Mouse (Mus musculus): ENCODE results near the gene Gys1. TPM values are rescaled to one million over a fixed set of nuclear protein-coding genes. Genes with fewer than 3 reads are reported as not detected.
"Not testable (repeated sequence)": the region's sequence is repeated elsewhere in the genome, so short reads cannot be mapped to it uniquely, and the experiment has no call there.

Gene Gys1
- polyA plus RNA-seq, 1 experiment from 2014 or later: 47.3 TPM

GRCm38 (mm10) chr7:45466283-45467089, 31.8 kb downstream of the Gys1 start, which contains the start of gene Bax:
Bax (minus strand) TSS chr7:45466898.
- peak within 1 kb of the TSS; percentile 82 for H3K4me3 ChIP-seq (replicated peaks; ENCODE audit: low read length)
- H3K9ac ChIP-seq (ENCODE audit: low read length): peak within 1 kb of the TSS; percentile 88
- no peaks in the 10 kb centered on the region for H3K9me3 ChIP-seq (replicated peaks; ENCODE audit: control insufficient read depth, low read length)
- peak within 1 kb of the TSS; percentile 86 for H3K4me2 ChIP-seq (ENCODE audit: low read depth, low read length)
- H3K27ac ChIP-seq (ENCODE audit: low read length): peak within 1 kb of the TSS; percentile 4
- peaks cover 14% of the 10 kb centered on the region for H3K4me1 ChIP-seq (ENCODE audit: control insufficient read depth, insufficient read depth, low read length)
- peak; percentile 82 for ATAC-seq (ENCODE audit: insufficient read depth, low FRiP score)
- H3K27me3 ChIP-seq (ENCODE audit: control insufficient read depth, insufficient read depth, low read length): no peaks in the 10 kb centered on the region
- WGBS: under 1% methylated on average over 57 of the region's 58 CpGs
- peaks cover 5% of the 10 kb centered on the region; the same call in 1 of the 2 replicates for H3K36me3 ChIP-seq (ENCODE audit: control insufficient read depth, insufficient read depth, low read length)

GRCm38 (mm10) chr7:45467090-45467670, 32.5 kb downstream of the Gys1 start:
- peak; percentile 12; the same call in 1 of the 2 replicates for ATAC-seq (ENCODE audit: insufficient read depth, low FRiP score)
- peaks cover 5% of the 10 kb centered on the region; the same call in 1 of the 2 replicates for H3K36me3 ChIP-seq (ENCODE audit: control insufficient read depth, insufficient read depth, low read length)
- H3K27me3 ChIP-seq (ENCODE audit: control insufficient read depth, insufficient read depth, low read length): no peaks in the 10 kb centered on the region
- peak overlapping the region; percentile 82 for H3K4me3 ChIP-seq (replicated peaks; ENCODE audit: low read length)
- H3K4me2 ChIP-seq (ENCODE audit: low read depth, low read length): peak overlapping the region; percentile 86
- peak overlapping the region; percentile 46 for H3K9ac ChIP-seq (ENCODE audit: low read length)
- no peak overlapping the region for H3K27ac ChIP-seq (ENCODE audit: low read length)
- WGBS: 30% methylated on average over 7 of the region's 7 CpGs
- H3K4me1 ChIP-seq (ENCODE audit: control insufficient read depth, insufficient read depth, low read length): peaks cover 9% of the 10 kb centered on the region
- no peaks in the 10 kb centered on the region for H3K9me3 ChIP-seq (replicated peaks; ENCODE audit: control insufficient read depth, low read length)

GRCm38 (mm10) chr7:45470869-45471268, 36.2 kb downstream of the Gys1 start:
- Histone ChIP-seq H3K4me3 (replicated peaks; ENCODE audit: low read length) (no peak overlapping the region), H3K9me3 (replicated peaks; ENCODE audit: control insufficient read depth, low read length) (no peaks in the 10 kb centered on the region), H3K9ac (ENCODE audit: low read length) (no peak overlapping the region), H3K4me1 (ENCODE audit: control insufficient read depth, insufficient read depth, low read length) (peaks cover 7% of the 10 kb centered on the region), H3K27me3 (ENCODE audit: control insufficient read depth, insufficient read depth, low read length) (no peaks in the 10 kb centered on the region), H3K27ac (ENCODE audit: low read length) (no peak overlapping the region), H3K4me2 (ENCODE audit: low read depth, low read length) (no peak overlapping the region), H3K36me3 (ENCODE audit: control insufficient read depth, insufficient read depth, low read length) (no peaks in the 10 kb centered on the region)
- WGBS: 6% methylated on average over 3 of the region's 3 CpGs
- no peak for ATAC-seq (ENCODE audit: insufficient read depth, low FRiP score)

GRCm38 (mm10) chr7:45475291-45475969, 40.8 kb downstream of the Gys1 start:
- H3K36me3 ChIP-seq (ENCODE audit: control insufficient read depth, insufficient read depth, low read length): no peaks in the 10 kb centered on the region

GRCm38 (mm10) chr7:45476453-45476852, 41.8 kb downstream of the Gys1 start:
- Histone ChIP-seq H3K9ac (ENCODE audit: low read length) (no peak overlapping the region), H3K4me1 (ENCODE audit: control insufficient read depth, insufficient read depth, low read length) (0 out of 2 replicates have a peak, but pooled peaks cover 2% of the 10 kb centered on the region), H3K27me3 (ENCODE audit: control insufficient read depth, insufficient read depth, low read length) (no peaks in the 10 kb centered on the region), H3K36me3 (ENCODE audit: control insufficient read depth, insufficient read depth, low read length) (no peaks in the 10 kb centered on the region), H3K4me2 (ENCODE audit: low read depth, low read length) (no peak overlapping the region), H3K27ac (ENCODE audit: low read length) (no peak overlapping the region), H3K9me3 (replicated peaks; ENCODE audit: control insufficient read depth, low read length) (no peaks in the 10 kb centered on the region), H3K4me3 (replicated peaks; ENCODE audit: low read length) (no peak overlapping the region)
- ATAC-seq (ENCODE audit: insufficient read depth, low FRiP score): no peak
- WGBS: 47% methylated on average over 1 of the region's 1 CpGs

More at GRCm38 (mm10) chr7:45475291-45475969, 40.8 kb downstream of the Gys1 start:
- Histone ChIP-seq H3K4me2 (ENCODE audit: low read depth, low read length) (peak overlapping the region; percentile 52), H3K9ac (ENCODE audit: low read length) (peak overlapping the region; percentile 68), H3K4me3 (replicated peaks; ENCODE audit: low read length) (peak overlapping the region; percentile 33), H3K27me3 (ENCODE audit: control insufficient read depth, insufficient read depth, low read length) (no peaks in the 10 kb centered on the region), H3K9me3 (replicated peaks; ENCODE audit: control insufficient read depth, low read length) (no peaks in the 10 kb centered on the region), H3K27ac (ENCODE audit: low read length) (no peak overlapping the region), H3K4me1 (ENCODE audit: control insufficient read depth, insufficient read depth, low read length) (0 out of 2 replicates have a peak, but pooled peaks cover 2% of the 10 kb centered on the region)
- ATAC-seq (ENCODE audit: insufficient read depth, low FRiP score): peak; percentile 61
- 57% methylated on average over 16 of the region's 16 CpGs for WGBS

GRCm38 (mm10) chr7:45477003-45477402, 42.4 kb downstream of the Gys1 start:
- ATAC-seq (ENCODE audit: insufficient read depth, low FRiP score): no peak
- 0 out of 2 replicates have a peak, but pooled peaks cover 2% of the 10 kb centered on the region for H3K4me1 ChIP-seq (ENCODE audit: control insufficient read depth, insufficient read depth, low read length)
- H3K36me3 ChIP-seq (ENCODE audit: control insufficient read depth, insufficient read depth, low read length): no peaks in the 10 kb centered on the region
- H3K4me2 ChIP-seq (ENCODE audit: low read depth, low read length): no peak overlapping the region
- no peak overlapping the region for H3K4me3 ChIP-seq (replicated peaks; ENCODE audit: low read length)
- no peaks in the 10 kb centered on the region for H3K27me3 ChIP-seq (ENCODE audit: control insufficient read depth, insufficient read depth, low read length)
- no peaks in the 10 kb centered on the region for H3K9me3 ChIP-seq (replicated peaks; ENCODE audit: control insufficient read depth, low read length)
- whole genome bisulfite sequencing: 6% methylated on average over 3 of the region's 3 CpGs
- no peak overlapping the region for H3K9ac ChIP-seq (ENCODE audit: low read length)
- no peak overlapping the region for H3K27ac ChIP-seq (ENCODE audit: low read length)

- Histone ChIP-seq H3K9ac (ENCODE audit: low read length) (no peak overlapping the region), H3K4me1 (ENCODE audit: control insufficient read depth, insufficient read depth, low read length) (0 out of 2 replicates have a peak, but pooled peaks cover 2% of the 10 kb centered on the region), H3K36me3 (ENCODE audit: control insufficient read depth, insufficient read depth, low read length) (no peaks in the 10 kb centered on the region), H3K4me3 (replicated peaks; ENCODE audit: low read length) (no peak overlapping the region), H3K4me2 (ENCODE audit: low read depth, low read length) (no peak overlapping the region), H3K9me3 (replicated peaks; ENCODE audit: control insufficient read depth, low read length) (no peaks in the 10 kb centered on the region), H3K27me3 (ENCODE audit: control insufficient read depth, insufficient read depth, low read length) (no peaks in the 10 kb centered on the region), H3K27ac (ENCODE audit: low read length) (no peak overlapping the region)
- ATAC-seq (ENCODE audit: insufficient read depth, low FRiP score): no peak
- WGBS: 93% methylated on average over 7 of the region's 7 CpGs
Measured at GRCm38 (mm10) chr7:45478774-45479173, 44.1 kb downstream of the Gys1 start.

GRCm38 (mm10) chr7:45480310-45480709, 45.7 kb downstream of the Gys1 start:
- not testable (repeated sequence) for H3K4me1 ChIP-seq (ENCODE audit: control insufficient read depth, insufficient read depth, low read length); H3K27me3 ChIP-seq (ENCODE audit: control insufficient read depth, insufficient read depth, low read length); H3K36me3 ChIP-seq (ENCODE audit: control insufficient read depth, insufficient read depth, low read length); H3K9ac ChIP-seq (ENCODE audit: low read length); H3K4me3 ChIP-seq (replicated peaks; ENCODE audit: low read length); H3K4me2 ChIP-seq (ENCODE audit: low read depth, low read length); H3K27ac ChIP-seq (ENCODE audit: low read length); H3K9me3 ChIP-seq (replicated peaks; ENCODE audit: control insufficient read depth, low read length); ATAC-seq (ENCODE audit: insufficient read depth, low FRiP score)
- WGBS: 74% methylated on average over 3 of the region's 4 CpGs
